Mouse (Mus musculus) stomach, postnatal 0 days (tissue): Measurements from ENCODE around the gene Sptbn4. TPM values are rescaled to one million over a fixed set of nuclear protein-coding genes. Genes with fewer than 3 reads are reported as not detected.

ENCODE experiments used
- ATAC-seq: fragments of 200-750 bp; cut with Nextera tagmentation; 2 replicates; pipeline ENCODE4 v1.8.0; 2017; ENCODE audit not compliant: low FRiP score, low TSS enrichment
- DNase-seq: peaks from one replicate; pipeline ENCODE4 v3.0.0-alpha.2; 2016; ENCODE audit warnings: low spot score
- H3K27ac ChIP-seq: fragments of 300-500 bp; sonication (generic); replicated peaks from 2 replicates; pipeline ENCODE4 v1.5.1; 2014; ENCODE audit warnings: mild to moderate bottlenecking, control low read depth
- H3K27me3 ChIP-seq: fragments of 300-500 bp; sonication (generic); 2 replicates; pipeline ENCODE4 v1.6.1; 2014; ENCODE audit warnings: low read length; ENCODE audit not compliant: control insufficient read depth, insufficient read depth
- H3K36me3 ChIP-seq: fragments of 300-500 bp; sonication (generic); 2 replicates; pipeline ENCODE4 v1.6.1; 2014; ENCODE audit warnings: low read length, mixed read lengths; ENCODE audit not compliant: control insufficient read depth, insufficient read depth
- H3K4me1 ChIP-seq: fragments of 300-500 bp; sonication (generic); replicated peaks from 2 replicates; pipeline ENCODE4 v1.6.1; 2014; ENCODE audit warnings: antibody characterized with exemption; ENCODE audit not compliant: control insufficient read depth, insufficient read depth
- H3K4me2 ChIP-seq: fragments of 300-500 bp; sonication (generic); replicated peaks from 2 replicates; pipeline ENCODE4 v1.6.1; 2014; ENCODE audit warnings: low read depth, mild to moderate bottlenecking, control low read depth, moderate library complexity
- H3K4me3 ChIP-seq: fragments of 300-500 bp; sonication (generic); 2 replicates; pipeline ENCODE4 v1.5.1; 2014; ENCODE audit warnings: low read depth, low read length, control low read depth
- H3K9ac ChIP-seq: fragments of 300-500 bp; sonication (generic); 2 replicates; pipeline ENCODE4 v1.6.1; 2014; ENCODE audit warnings: mild to moderate bottlenecking, low read length, control low read depth, mixed read lengths
- H3K9me3 ChIP-seq: fragments of 300-500 bp; sonication (generic); 2 replicates; pipeline ENCODE4 v1.6.1; 2016; ENCODE audit warnings: low read length; ENCODE audit not compliant: control insufficient read depth
- CTCF ChIP-seq: IDR thresholded peaks from 2 replicates; pipeline ENCODE4 v1.5.1; 2016; ENCODE audit warnings: antibody characterized with exemption, low read depth, mild to moderate bottlenecking, moderate library complexity
- EP300 ChIP-seq: optimal IDR thresholded peaks from 2 replicates; pipeline ENCODE3; 2016; ENCODE audit warnings: antibody characterized with exemption
- WGBS: fragments of 180-500 bp; shearing (Covaris S2); extraction: QIAGEN DNeasy Blood & Tissue Kit; methylation state at CpG from one replicate; pipeline ENCODE4 v1.1.7; 2014; 5-methylcytosine and 5-hydroxymethylcytosine counted together
- polyA plus RNA-seq: library from polyadenylated mRNA; unstranded; fragments of >200 nt; fragmentation: Nextera tagmentation; extraction: Ambion mirVana; gene quantifications from 2 replicates; pipeline ENCODE4 v1.2.1, GENCODE M21; 2015

Sptbn4 gene
- polyA plus RNA-seq, 1 experiment from 2014 or later: 0.24 TPM

GRCm38 (mm10) chr7:27458614-27459013 is 11.1 kb upstream of the Sptbn4 start:
- WGBS: 88% methylated on average over 4 of the region's 4 CpGs
- H3K4me1 ChIP-seq: no peaks in the 10 kb centered on the region
- no peaks in the 10 kb centered on the region for H3K36me3 ChIP-seq
- H3K9me3 ChIP-seq: no peaks in the 10 kb centered on the region
- H3K4me2 ChIP-seq: no peak overlapping the region
- no peak overlapping the region for H3K9ac ChIP-seq
- no peak for ATAC-seq
- TF ChIP-seq CTCF (no peak), EP300 (no peak)
- DNase-seq: no peak
- no peaks in the 10 kb centered on the region for H3K27me3 ChIP-seq
- no peak overlapping the region for H3K4me3 ChIP-seq
- no peak overlapping the region for H3K27ac ChIP-seq

DNA sequence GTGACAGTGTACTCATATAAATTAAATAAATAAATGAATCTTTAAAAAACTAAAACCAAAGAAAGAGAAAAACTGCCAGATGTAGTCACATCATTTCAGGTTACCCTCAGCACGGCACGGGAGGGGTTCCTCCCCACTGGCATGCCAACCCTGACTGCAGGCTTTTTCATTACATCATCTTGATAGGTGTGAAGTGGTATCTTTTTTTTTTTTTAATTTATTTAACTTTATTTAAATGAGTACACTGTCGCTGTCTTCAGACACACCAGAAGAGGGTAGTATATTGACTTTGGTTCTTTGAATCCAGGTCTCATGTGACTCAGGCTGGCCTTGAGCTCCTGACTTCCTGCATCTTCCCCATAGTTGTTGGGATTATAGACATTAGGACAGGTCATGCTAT is 7.8 kb upstream of the Sptbn4 start:
- 84% methylated on average over 3 of the region's 3 CpGs for WGBS
- TF ChIP-seq EP300: no peak
- no peak for TF ChIP-seq CTCF
- Histone ChIP-seq H3K27ac (no peak overlapping the region), H3K36me3 (no peaks in the 10 kb centered on the region), H3K4me1 (no peaks in the 10 kb centered on the region), H3K9ac (no peak overlapping the region), H3K4me2 (no peak overlapping the region), H3K9me3 (no peaks in the 10 kb centered on the region), H3K27me3 (no peaks in the 10 kb centered on the region), H3K4me3 (no peak overlapping the region)
- ATAC-seq (no peak), DNase-seq (no peak)

DNA sequence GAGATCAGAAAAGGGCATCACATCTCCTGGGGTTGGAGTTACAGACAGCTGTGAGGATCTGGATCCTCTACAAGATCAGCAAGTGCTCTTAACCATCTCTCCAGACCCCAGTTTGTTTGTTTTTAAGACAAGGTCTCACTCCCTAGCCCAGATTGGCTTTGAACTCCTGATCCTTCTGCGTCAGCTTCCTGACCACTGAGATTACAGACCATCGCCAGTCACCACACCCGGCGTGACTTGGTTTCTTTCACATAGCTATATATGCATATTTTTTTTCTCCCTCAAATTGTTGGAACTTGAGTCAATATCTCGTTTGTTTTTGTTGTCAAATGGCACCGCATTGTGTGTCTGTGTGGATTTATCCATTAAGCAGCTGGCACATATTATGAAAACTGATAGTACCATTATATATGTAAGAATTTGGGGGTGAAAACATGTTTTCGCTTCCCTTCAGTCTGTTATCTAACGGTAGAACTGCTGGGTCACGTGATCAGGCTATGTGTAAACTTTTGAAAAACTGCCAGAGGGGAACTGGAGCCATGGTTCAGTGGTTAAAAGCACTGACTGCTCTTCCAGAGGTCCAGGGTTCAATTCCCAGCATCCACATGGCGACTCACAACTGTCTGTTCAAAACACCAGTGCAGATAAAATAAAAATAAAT is 7.1 kb upstream of the Sptbn4 start:
- ATAC-seq: no peak

GRCm38 (mm10) chr7:27452206-27452770 is 4.8 kb upstream of the Sptbn4 start:
- H3K27ac ChIP-seq: no peak overlapping the region
- no peaks in the 10 kb centered on the region for H3K36me3 ChIP-seq
- H3K4me2 ChIP-seq: no peak overlapping the region
- ATAC-seq: no peak
- 60% methylated on average over 13 of the region's 13 CpGs for WGBS
- H3K27me3 ChIP-seq: no peaks in the 10 kb centered on the region
- no peak overlapping the region for H3K4me3 ChIP-seq
- no peak for DNase-seq
- H3K9ac ChIP-seq: no peak overlapping the region
- H3K9me3 ChIP-seq: no peaks in the 10 kb centered on the region
- no peak for TF ChIP-seq EP300
- no peaks in the 10 kb centered on the region for H3K4me1 ChIP-seq

More for the DNA sequence above, 7.1 kb upstream of the Sptbn4 start:
- Histone ChIP-seq H3K4me3 (no peak overlapping the region), H3K27me3 (no peaks in the 10 kb centered on the region), H3K36me3 (no peaks in the 10 kb centered on the region), H3K9ac (no peak overlapping the region), H3K4me2 (no peak overlapping the region), H3K27ac (no peak overlapping the region), H3K4me1 (no peaks in the 10 kb centered on the region), H3K9me3 (no peaks in the 10 kb centered on the region)
- WGBS: 67% methylated on average over 10 of the region's 10 CpGs
- DNase-seq: no peak
- TF ChIP-seq CTCF (no peak), EP300 (no peak)

DNA sequence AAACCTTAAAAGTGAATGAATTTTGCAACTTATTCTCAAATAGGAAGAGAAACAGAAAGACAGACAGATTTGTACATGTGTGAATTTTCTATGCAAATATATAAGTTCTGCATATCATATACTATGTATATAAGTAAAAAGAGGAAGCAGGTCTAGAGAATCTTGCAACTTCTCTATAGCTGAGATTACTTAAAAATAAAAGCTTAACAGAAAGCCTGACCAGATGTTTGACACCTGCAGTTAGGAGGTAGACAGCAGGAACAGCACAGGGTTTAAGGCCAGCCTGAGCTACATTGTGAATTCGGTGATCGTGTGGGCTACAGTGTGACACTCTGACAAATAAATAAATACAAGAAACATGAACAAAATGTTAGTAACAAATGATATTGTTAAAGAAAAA is 3.9 kb upstream of the Sptbn4 start:
- Histone ChIP-seq H3K4me3 (no peak overlapping the region), H3K4me2 (no peak overlapping the region), H3K36me3 (no peaks in the 10 kb centered on the region), H3K9ac (no peak overlapping the region), H3K4me1 (no peaks in the 10 kb centered on the region), H3K27ac (no peak overlapping the region), H3K9me3 (no peaks in the 10 kb centered on the region), H3K27me3 (no peaks in the 10 kb centered on the region)
- ATAC-seq (no peak), DNase-seq (no peak)
- no peak for TF ChIP-seq EP300
- no peak for TF ChIP-seq CTCF
- WGBS: 97% methylated on average over 2 of the region's 2 CpGs

- peak overlapping the region; percentile 95 for H3K4me2 ChIP-seq
Observed at GRCm38 (mm10) chr7:27449256-27449862, 1.9 kb upstream of the Sptbn4 start.

More at GRCm38 (mm10) chr7:27449256-27449862, 1.9 kb upstream of the Sptbn4 start:
- H3K36me3 ChIP-seq: no peaks in the 10 kb centered on the region
- no peak overlapping the region for H3K4me3 ChIP-seq
- DNase-seq: peak; percentile 86
- WGBS: 48% methylated on average over 10 of the region's 10 CpGs
- ATAC-seq: no peak
- H3K4me1 ChIP-seq: peaks cover 3% of the 10 kb centered on the region; the same call in 1 of the 2 replicates
- H3K27me3 ChIP-seq: no peaks in the 10 kb centered on the region
- no peaks in the 10 kb centered on the region for H3K9me3 ChIP-seq
- TF ChIP-seq EP300 (no peak), CTCF (peak; percentile 78)
- peak overlapping the region; percentile 81 for H3K27ac ChIP-seq
- H3K9ac ChIP-seq: no peak overlapping the region
